Mouse (Mus musculus) heart, postnatal 25 days (tissue): ENCODE measurements around the gene Amz2. TPM values are rescaled to one million over a fixed set of nuclear protein-coding genes. Genes with fewer than 3 reads are reported as not detected.

Source experiments
- DNase-seq: peaks from one replicate; pipeline ENCODE4 v3.0.0; 2022; ENCODE audit warnings: low spot score
- intact Hi-C: fragments of 180-260 bp; cut with DNase I; formaldehyde crosslinking; loops from one replicate; pipeline ENCODE4 v1.15.1; 2025
- total RNA-seq, 2 experiments: library from RNA; stranded (reverse); gene quantifications; 2 replicates each; pipeline ENCODE4 v1.2.3; 2021

The Amz2 gene
- total RNA-seq, 2 experiments from 2014 or later = 51.4 to 60.5 TPM

DNA sequence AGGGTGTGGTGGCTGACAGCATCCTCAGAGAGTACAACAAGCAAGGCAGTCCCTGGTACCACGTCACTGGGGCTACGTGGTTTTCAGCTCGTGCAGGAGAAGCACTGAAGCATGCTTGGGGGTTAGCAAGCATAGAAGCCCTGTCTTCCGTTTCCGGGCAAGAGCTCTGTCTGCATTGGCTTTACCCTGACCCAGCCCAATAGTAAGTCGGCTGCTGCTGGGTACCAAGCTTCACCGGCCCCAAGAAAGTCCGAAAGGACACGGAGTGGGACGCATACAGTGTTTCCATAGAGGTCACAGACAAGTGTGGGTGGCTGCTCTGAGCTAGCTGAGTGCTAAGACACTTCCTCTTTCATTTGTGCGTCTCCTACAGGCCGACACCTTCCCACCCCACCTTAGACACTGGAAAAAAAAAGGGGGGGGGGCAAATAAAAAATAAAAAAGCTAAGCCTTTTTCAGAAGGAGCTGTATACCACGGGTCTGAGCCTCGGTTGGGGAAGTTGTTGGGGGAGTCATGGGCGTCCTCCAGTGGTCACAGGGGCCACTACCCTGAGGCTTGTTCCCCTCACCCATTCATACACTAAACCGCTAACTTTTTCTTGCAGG is 5.7 kb upstream of the Amz2 start:
- no peak for DNase-seq
- intact Hi-C loops = loop anchor here (5.0 kb wide), 3 partner anchors 38 to 173 kb away; no protein-coding TSS in a partner anchor

DNA sequence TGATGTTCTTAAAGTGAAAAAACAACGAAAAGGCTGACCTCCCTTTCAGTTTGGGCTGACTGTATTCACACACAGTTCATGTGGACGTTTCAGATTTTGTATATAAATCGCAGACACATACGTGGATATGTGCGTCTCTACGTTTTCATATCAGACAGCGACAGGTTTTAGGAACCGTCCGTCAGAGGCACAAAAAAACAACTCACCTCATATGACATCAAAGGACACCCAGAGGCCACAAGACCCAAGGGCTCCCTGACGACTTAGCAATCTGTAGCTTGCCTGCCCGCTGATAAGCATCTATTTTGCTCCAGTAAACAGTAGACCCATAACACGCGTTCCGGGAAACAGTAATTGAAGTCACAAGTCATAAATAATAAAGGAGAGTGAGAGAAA is 5.2 kb upstream of the Amz2 start:
- DNase-seq = no peak
- intact Hi-C loops = loop anchor here (5.0 kb wide), 3 partner anchors 38 to 173 kb away; no protein-coding TSS in a partner anchor

DNA sequence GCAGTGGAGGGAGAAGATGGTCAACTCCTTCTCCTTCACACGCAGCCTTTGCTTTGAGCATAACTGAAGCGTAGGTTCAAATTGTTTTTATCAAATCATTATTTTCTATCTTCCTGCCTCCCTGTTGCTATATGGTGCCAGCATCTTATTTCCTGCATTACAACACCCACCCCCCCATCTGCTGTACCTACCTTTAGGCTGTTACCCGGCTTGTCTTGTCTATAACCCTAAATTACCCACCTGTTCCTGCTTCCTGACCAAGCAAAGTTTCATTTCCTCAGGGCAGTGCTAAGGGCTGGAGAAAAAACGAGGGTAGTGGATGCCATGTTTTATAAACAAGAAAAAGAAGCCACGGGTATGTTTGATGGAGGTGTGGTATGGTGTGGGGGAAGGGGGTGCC is 4.5 kb upstream of the Amz2 start:
- no peak for DNase-seq
- intact Hi-C loops = loop anchor here (5.0 kb wide), 3 partner anchors 39 to 174 kb away; no protein-coding TSS in a partner anchor

DNA sequence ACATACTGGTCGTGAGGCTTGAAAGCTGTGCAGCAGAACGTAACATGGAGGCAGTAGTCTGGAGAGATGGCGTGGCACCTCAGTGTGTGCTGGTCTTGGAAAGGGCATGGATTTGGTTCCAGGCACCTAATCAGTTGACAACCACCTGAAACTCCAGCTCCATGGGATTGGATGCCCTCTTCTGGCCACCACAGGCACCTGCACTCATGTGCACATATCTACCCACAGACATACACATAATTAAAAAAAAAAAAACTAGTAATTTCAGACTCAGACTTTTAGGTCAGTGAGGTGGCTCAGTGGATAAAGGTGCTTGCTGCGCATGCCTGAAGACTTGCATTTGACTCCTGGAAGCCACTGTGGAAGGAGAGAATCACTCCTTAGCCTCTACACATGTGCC is 3.5 kb upstream of the Amz2 start:
- no peak for DNase-seq
- intact Hi-C loops = loop anchor here (5.0 kb wide), 3 partner anchors 40 to 175 kb away; no protein-coding TSS in a partner anchor

DNA sequence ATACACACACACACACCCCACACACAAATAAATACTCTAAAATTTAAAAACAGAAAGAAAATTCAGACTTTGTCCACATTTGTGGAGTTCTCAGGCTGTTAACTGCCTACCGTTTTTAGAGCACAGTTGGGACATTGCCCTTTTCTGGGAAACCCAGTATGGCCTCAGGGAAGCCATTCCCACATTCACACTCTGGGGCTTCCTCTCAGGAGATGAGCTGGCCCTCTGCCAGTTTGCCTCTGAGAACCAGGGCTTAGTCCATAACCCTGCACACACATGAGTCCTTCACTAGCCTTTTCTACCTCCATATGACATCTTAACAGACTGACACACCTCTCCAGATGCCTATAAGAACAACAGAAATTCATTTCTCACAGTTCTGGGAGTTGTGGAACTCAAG is 2.5 kb upstream of the Amz2 start:
- intact Hi-C loops = loop anchor here (5.0 kb wide), 3 partner anchors 41 to 176 kb away; no protein-coding TSS in a partner anchor
- DNase-seq = no peak

DNA sequence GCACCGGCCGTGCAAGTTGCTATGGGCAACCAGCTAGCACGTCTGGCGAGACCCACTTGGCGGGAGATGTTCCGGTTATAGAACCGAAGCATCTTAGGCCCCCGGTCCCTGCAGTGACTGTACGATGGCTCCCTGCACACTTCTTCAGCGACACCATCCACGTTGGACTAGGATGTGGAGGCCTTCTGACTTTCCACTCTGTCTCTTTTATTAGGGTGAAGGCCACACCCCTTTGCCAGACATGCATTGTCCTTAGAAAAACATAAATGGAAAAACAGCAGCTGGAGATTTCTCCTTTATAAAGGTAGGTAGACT is 483 bp downstream of the Amz2 start:
- DNase-seq = no peak
- intact Hi-C loops = no loop called here

DNA sequence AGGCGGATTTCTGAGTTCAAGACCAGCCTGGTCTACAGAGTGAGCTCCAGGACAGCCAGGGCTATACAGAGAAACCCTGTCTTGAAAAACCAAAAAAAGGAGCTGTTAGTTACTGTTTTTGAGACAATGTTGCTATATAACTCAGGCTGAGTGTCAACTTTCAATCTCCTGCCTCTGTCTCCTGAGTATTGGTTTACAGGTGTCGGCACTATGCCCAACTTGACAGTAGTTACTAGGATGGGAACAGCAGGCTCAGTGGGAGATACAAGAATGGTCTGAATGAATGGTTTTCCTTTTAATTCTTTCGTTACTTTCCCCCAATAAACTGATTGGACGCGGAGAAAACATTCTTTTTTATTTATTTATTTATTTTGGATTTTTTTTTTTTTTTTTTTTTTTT is 1.6 kb downstream of the Amz2 start:
- DNase-seq = no peak
- intact Hi-C loops = no loop called here

DNA sequence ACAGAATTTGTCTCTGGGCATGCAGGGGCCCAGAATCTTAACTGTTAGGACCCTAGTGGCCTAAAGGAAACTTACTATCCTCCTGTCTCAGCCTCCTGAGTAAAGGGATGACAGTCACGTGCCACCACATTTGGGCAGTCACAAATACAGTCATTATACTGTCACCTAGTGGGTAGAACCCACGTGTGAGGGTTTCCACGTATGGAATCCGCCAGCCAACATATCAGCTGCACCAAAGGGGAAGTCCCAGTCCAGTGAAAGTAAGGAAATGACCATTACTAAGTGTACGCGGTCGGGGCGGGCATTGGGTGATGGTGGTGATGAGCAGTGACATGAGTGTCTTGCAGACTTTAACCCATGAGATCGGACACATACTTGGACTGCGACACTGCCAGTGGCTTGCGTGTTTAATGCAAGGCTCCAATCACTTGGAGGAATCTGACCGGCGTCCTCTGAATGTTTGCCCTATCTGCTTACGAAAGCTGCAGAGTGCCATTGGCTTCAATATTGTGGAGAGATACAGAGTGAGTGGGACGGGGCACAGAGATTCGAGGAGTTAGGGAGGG is 8.6 kb downstream of the Amz2 start:
- intact Hi-C loops = no loop called here
- no peak for DNase-seq

DNA sequence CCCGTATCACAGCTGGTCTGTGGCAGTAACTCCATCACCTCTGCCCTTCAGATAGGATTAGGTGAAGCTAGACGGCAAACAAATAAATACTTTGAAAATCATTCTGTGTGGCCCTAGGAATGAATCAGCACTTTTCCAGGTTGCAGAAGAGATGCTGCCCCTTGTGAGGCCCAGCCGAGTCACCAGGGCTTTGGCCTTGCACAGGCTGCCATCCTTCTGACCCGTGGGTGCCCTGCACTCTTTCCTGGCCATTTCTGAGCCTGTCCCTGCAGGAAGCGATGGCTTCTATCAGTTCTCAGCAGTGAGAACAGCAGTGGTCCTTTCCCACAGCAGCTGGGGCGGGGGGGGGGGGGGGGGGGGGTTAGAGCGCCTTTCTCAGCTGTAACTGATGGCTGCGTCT is 11.1 kb downstream of the Amz2 start:
- intact Hi-C loops = no loop called here
- no peak for DNase-seq

DNA sequence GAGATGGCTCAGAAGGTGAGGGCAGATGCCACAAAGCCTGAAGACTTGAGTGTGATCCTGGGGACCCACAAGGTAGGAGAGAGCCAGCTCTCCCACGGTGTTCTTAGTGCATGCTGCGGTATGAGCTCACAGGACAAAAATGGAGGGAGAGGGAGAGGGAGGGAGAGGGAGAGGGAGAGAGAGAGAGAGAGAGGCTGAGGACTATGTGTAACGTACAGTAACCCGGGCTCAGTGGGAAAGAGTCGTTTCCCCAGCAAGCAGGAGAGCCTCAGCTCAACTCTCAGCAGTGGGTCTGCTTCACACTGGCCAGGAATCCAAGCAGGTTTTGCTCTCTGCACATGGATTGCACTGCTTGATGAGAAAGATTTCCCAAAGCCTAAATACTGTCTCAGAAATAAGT is 13.5 kb downstream of the Amz2 start:
- no peak for DNase-seq
- intact Hi-C loops = no loop called here

DNA sequence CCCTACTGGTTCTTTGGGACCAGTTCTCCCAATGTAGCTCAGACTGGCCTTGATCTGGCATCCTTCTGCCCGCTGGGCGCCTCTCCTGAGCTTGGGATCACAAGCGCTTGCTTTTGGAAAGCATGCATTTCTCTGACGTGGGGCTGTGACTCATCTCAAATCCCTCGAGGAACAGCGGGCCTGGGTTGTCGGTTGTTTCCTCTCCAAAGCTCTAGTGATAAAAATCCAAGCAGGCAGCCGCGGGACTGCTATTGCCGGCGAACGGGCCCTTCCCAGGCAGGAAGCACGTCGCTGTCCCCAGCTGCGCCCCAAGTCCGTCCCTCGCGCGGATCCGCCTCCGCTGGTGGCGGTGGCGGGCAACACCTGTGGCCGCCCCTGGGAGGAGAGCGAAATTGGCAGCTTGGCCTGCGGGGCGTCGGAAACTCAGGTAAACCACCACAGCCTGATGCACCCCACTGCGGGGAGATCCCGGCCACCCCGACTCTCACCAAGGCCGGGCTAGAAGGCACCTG is 14.1 kb downstream of the Amz2 start:
- DNase-seq = peak; percentile 78
- intact Hi-C loops = loop anchor here (5.0 to 10.0 kb wide), 2 partner anchors 108 to 175 kb away; partner anchors contain the start of gene Wipi1

DNA sequence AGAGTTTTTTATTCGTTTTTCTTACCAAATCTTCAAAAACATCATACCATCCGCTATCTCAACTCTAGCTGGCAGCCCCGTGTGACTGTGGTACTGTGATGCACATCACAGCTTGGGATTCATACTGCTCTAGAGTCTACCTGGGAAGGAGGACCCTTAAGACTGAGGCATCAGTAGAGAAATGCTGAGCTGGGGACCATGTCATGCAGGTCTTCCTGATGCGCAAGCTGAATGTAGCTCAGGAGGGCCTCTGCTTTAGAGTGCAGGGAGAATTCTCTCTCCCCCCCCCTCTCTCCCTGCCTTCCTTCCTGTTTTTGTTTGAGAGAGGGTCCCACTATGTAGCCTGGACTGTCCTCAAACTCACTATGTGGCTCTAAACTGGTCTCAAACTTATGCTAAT is 14.9 kb downstream of the Amz2 start:
- intact Hi-C loops = loop anchor here (5.0 to 10.0 kb wide), 2 partner anchors 108 to 174 kb away; partner anchors contain the start of gene Wipi1
- DNase-seq = no peak

DNA sequence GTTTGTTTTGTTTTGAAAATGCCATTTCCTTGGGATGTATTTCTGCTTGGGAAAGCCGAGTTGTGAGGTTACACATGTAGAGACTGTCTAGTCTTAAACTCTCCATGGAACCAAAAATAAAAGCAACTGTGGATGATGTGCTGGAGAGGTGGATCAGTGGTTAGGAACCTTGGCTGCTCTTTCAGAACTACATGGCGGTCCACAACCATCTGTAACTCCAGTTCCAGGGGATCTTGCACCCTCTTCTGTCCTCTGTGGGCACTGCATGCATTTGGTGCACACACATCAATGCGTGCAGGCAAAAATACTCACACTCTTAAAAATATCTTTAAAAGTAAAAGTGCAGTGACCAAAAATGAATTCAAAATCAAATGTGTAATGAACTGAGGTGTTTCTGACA is 15.4 kb downstream of the Amz2 start:
- intact Hi-C loops = loop anchor here (5.0 to 10.0 kb wide), 2 partner anchors 109 to 174 kb away; partner anchors contain the start of gene Wipi1
- DNase-seq = no peak

DNA sequence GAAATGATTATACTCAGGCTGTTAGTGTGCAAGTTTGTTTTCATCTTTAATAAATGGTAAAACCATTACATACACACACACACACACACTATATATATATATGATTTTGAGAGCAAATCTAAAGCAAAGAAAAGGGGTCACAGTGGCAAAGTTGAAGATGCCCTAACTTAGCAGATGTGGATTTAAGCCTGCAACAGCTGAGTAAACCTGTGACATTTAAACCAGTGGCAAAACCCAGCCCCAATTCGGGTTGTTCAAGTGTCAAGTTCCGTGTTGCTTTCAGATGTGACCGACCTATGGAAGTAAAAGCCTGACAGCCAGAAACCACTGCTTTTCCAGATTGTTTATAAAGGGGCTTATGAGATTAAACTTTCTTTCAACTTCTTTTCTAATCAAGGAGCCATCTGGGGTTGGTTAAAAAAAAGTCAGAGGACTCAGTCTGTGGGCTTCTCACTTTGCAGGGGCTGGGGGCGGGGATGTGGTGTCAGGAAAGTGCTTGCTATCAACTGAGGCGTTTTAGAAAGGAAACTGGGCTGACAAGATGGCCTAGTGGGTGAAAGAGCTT is 16.5 kb downstream of the Amz2 start:
- DNase-seq = no peak
- intact Hi-C loops = loop anchor here (5.0 to 10.0 kb wide), 2 partner anchors 110 to 173 kb away; partner anchors contain the start of gene Wipi1

DNA sequence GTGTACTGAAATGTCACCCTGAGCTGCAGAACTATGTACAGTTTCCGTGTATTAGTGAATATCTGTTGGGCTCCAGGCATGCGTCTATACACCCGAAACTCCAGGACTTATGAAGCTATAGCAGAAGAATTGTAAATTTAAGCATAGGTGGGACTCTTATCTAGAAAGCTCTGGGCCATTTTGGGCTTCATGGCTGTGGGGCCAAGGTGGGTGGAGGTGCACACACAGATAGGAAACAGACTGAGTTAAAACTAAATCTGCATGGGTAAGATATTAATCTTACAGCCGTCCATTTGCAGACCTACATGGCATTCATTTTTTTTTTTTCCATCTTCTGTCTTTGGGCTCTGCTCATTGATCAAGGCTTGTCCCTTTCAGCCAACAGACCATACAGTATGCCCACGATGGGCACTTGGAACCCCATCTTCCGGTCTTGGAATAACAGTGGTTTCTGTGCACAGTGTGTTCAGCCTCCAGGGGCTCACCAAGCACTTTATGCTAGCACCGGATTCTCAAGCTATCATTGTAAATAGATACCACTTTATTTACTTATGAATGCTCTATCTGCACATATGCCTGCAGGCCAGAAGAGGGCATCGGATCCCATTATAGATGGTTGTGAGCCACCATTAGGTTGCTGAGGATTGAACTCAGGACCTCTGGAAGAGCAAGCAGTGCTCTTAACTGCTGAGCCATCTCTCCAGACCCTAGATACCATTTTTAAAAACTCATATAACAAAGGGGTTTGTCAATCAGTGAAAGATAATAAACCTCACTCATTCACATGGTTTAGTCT is 17.9 kb downstream of the Amz2 start:
- DNase-seq = no peak
- intact Hi-C loops = loop anchor here (2.0 to 10.0 kb wide), 3 partner anchors 111 to 417 kb away; partner anchors contain the start of gene Wipi1

DNA sequence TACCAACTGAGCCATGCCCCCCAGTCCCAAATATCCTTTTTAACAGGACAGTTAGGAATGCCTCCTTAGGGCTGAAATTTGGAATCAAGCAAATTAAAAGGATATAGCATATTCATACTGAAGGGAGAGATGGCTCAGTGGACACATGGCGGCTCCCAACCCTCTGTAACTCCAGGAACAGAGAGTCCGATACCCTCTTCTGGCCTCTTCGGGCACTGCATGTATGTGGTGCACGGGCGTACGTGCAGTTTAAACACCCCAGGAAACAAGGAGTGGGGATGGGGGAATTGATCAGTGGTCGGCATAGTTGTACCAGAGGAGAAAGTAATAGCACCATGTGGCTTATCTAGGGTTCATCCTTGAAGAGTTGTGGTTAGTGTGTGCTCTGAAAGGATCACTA is 18.9 kb downstream of the Amz2 start:
- no peak for DNase-seq
- intact Hi-C loops = loop anchor here (2.0 to 10.0 kb wide), 3 partner anchors 112 to 416 kb away; partner anchors contain the start of gene Wipi1

DNA sequence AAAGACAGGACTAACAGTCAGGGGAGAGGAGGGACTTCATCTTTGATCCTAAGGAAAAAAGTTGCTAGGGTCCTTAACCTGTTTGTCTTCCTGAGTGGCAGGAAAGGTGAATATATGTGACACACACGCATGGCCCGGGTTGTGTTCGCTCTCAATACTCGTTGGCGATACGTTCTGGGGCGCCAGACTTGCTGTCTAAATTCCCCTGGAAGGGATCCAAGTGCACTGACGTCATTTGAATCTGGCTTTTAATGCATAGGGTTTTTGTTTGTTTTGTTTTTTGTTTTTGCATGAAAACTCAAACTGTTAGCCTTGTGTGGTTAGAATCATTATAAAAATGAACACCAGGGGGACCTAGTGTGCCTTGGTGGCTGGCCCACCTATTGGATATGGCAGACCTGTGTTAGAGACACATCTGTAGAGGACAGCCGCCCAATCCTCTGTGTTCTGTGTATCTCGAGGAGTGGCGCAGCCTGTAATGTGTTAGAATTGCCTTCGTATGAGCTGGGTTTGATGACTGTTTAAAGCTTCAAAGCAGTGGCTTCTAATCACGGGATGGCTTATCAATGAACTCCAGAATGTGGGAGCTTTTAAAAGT is 19.8 kb downstream of the Amz2 start:
- no peak for DNase-seq
- intact Hi-C loops = loop anchor here (1.0 to 10.0 kb wide), 5 partner anchors 117 to 415 kb away; partner anchors contain the start of gene Wipi1

DNA sequence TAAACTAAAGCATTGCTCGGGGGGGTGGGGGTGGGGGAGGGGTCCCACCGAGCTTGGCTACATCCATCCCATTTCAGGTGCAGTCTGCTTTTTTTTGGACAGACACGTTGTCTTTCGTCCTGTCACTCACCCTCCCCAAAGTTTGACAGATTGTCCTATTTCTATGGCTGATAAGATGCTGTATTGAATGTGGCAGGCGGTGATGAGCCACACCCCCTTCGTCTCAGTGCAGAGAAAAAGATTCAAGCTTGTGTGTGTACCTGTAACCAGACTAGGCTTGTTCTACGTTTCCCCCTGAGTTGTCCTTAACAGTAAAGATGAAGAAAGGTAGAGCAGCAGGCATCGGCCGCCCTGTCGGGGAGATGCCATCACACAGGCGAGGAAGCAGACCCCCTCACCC is 25.4 kb downstream of the Amz2 start:
- intact Hi-C loops = no loop called here
- no peak for DNase-seq

DNA sequence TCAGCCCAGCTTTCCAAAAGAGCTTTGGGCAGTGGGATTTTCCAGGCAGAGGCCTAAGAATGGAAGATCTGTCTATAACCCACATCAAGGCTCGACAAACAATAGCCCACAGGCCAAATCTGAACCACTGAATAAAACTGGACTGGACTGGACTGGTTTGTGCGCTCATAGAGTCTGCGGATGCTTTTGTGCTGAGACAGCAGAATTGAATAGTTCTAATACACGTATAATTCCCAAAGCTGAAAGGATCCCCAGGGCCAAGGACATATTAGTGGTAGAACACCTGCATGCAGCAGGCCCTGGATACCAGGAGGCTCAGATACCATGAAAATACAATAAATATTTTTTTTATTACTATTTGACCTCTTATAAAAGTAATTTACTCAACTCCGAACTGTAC is 30.5 kb downstream of the Amz2 start:
- intact Hi-C loops = no loop called here
- DNase-seq = no peak

DNA sequence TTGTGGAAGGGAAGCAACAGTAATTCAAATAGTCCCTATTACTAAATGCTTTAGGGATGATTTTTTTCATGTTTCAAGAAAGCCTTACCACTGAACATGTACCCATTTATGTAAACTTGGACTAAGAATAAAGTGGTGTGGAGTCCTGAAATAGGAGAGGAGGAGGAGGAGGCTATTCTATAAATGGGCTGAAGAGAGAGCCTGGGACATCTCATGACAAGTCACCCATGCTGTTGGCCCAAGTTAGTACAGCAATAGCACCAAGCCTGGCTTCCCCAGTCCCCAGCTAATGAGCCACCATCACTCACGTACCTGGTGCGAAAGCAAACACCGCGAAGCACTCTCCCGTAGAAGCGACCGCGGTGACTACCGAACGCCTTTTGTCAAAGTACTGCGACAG is 32.4 kb downstream of the Amz2 start:
- intact Hi-C loops = no loop called here
- DNase-seq = no peak
